Mouse (Mus musculus): ENCODE data around the gene Kcnip2.

Gene Kcnip2

DNA sequence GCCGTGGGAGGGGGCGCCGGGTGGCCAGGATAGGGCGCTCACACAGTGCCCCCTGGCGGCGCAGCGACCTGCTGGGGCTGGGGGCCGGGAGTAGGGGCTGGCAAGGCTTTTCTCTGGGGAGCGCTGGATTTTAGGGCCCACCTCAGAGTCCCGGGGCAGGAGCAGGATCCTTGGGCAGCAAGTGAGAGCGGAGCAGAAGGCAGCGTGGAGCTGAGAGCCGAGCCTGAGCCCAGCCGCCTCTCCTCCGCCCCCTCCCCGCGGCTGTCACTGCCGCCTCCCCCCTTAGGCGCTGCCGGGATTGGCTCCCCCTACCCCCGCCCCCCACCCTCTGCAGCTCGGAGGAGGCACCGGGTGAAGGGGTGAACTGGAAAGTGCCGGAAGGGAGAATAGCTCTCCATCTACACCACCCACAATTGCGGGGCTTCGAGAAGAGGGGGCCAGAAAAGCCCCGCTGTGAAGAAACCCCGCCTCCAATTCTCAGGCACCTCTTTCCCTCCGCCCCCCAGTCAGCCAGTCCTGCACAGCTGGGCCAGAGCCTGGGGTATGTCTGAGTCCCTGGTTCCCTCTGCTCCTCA, at the start of gene Kcnip2:
TSS of gene Kcnip2 (minus strand) at position 231 of the 575 bp plus-strand sequence.
- DNase-seq (ENCODE audit: low read depth, low spot score): no peak

DNA sequence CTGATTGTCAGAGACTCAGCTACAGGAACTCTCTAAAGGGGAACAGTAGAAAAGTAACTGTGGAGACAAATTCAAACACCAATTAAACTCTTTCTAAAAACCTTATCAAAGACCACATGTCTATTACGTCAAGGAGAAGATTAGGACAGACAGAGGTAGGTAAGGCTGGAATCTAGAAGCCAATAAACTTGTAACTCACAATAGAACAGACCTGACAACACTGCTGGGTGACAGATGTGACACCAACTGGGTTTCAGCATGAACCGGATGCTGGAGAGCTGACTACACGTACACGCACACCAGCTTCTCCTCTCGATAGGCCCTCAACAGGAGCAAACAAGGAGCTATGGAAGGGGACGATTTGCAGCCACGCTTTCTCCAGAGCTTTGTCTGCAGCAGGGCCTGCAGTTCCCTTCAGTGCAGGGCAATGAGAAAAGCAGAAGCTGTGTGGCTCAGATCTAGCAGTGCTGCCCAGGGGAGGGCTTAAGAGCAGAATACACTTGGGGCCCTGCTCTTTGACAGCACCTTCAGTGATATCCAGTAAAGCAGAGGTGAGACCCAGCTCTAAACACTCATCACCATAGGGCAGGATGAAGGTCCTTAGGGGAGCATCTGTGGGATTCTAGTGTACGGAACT, 39.5 kb upstream of the Kcnip2 start:
- DNase-seq (ENCODE audit: low read depth, low spot score): no peak

GRCm38 (mm10) chr19:45854521-45854920, 38.7 kb upstream of the Kcnip2 start:
- DNase-seq (ENCODE audit: low read depth, low spot score): no peak

GRCm38 (mm10) chr19:45847733-45848093, 31.9 kb upstream of the Kcnip2 start:
- DNase-seq (ENCODE audit: low read depth, low spot score): no peak

DNA sequence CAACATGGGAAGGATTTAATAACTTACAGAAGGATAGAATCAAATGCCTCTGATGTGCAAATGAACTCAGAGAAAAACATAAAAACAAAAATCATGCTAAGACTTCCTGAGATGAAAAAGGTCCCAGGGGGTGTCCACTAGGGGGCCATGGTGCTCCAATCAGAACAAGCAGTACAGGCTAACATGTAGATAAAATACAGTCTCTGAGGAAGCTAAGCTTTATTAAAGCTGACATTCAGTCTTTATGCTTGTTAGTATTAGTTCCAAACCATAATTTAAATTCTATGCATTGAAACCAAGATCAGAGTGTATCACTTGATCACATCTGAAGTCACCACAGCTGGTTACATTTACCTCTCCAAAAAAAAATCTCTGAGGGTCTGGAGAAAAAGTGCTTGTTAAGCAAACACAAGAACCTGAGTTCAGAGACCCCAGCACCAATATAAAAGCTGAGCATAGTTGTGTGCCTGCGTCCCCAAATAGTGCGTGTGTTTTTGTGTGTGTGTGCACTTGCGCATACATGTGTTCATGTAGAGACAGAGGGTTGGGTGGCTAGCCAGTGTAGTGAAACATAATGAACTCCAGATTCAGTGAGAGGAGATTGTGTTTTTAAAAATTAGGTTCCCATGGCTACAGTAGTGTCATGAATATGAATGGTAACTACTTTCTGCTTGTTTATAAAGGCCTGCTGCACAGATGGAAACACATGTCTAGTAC, 31.3 kb upstream of the Kcnip2 start:
- no peak for DNase-seq (ENCODE audit: low read depth, low spot score)

DNA sequence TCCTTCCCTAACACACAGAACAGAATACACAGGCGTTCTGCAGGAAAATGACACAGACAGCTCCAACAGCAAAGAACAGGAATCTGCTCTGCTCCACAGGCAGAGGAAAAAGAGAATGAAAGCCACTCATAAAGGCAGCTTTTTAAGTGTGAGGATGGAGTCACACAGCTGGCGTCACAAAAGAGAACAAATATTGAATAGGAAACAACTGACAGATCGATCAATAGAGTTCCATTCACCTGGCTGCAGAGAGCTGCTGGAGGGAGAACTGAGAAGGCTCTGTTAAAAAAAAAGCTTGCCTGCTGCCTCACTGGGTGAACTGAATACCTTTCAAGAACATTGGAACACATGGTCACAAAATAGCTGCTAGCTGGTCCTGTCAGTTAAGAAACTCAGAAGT, 28.3 kb upstream of the Kcnip2 start:
- no peak for DNase-seq (ENCODE audit: low read depth, low spot score)

DNA sequence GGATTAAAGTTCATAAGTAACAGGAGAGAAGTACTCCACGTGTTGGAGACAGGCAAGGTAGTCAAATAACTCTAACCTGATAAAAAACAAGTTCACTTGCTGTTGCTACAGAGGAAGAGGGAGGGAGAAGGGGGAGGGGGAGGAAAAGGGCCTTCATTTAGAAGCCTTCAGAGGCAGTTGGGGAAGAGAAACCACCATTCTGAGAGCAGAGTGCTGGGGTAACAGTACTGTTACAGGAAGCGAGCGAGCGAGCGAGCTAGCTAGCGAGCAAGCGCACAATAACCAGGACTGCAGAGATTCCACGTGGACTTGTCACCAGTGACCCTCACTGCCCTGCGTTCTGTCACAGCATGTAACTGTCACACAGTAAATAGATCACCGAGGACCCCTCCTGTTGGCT, 27.6 kb upstream of the Kcnip2 start:
- DNase-seq (ENCODE audit: low read depth, low spot score): no peak

GRCm38 (mm10) chr19:45837050-45837994, 21.5 kb upstream of the Kcnip2 start:
- no peak for DNase-seq (ENCODE audit: low read depth, low spot score)

DNA sequence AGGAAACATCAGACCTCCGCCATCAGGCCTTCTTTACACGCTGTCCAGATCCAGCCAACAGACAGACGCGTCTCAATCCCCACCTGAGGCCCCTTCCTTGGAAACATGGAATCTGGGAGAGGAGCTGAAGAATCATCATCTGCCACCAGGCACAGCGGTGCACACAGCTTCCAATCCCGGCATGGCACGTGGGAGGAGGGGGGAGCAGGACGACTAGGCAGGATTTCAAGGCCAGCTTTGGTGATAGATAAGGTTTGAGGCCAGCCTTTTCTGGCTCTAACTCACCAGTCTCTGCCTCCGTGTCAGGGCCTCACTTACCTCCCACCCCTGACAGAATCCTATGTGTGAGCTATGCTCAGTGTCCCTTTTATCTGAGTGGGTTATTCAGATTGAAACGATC, 19.6 kb upstream of the Kcnip2 start:
- DNase-seq (ENCODE audit: low read depth, low spot score): no peak

- no peak for DNase-seq (ENCODE audit: low read depth, low spot score)
These were observed 17.8 kb upstream of the Kcnip2 start for GRCm38 (mm10) chr19:45833665-45834064.

DNA sequence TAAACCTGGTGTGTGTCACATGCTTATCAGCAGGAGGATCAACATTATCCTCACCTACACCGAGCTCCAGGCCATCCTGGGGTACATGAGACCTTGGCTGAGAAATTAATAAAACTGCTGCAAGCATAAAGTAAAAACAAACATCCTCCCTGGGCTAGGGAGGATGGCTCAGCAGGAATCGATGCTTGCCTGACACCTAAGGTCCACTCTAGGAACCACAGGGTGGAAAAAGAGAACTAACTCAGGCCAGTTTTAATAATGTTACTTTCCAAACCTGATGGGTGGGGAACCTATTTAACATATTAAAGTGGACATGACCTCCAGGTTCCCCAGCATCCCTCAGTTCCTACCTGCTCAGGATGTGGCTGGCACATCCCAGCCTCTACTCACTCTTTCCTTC, 14.8 kb upstream of the Kcnip2 start:
- no peak for DNase-seq (ENCODE audit: low read depth, low spot score)

DNA sequence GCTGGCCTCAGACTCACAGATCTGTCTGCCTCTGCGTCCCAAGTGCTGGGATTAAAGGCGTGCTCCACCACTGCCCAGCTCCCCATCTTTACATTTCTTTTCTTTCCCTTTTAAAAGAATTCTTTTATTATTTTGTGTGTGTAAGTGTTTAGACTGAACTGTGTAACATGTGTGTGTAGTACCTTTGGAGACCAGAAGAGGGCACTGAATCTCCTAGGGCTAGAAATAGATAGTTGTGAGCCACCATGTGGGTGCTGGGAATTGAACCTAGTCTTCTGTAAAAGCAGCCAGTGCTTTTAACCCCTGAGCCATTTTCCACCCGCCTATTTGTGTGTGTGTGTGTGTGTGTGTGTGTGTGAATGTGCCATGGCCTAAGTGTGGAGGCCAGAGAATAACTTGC, 11.9 kb upstream of the Kcnip2 start:
- no peak for DNase-seq (ENCODE audit: low read depth, low spot score)

DNA sequence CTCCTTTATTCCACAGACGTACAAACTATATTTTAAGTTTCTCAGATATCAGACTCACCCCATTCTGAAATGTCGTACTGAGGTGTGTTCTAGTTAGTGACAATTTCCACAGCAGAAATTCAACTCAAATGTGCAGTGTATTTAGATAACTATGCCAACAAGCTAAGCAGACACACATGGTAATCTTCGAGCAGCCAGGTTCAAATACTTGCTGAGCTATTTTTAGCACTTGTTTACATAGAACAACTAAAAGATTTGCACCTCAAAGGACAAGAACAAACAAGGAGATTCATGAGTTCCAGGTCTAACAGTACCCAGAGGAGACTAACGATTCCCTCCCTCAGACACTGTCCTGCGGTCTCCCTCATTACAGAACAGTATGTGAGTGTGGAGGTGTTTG, 11.3 kb upstream of the Kcnip2 start:
- DNase-seq (ENCODE audit: low read depth, low spot score): no peak

DNA sequence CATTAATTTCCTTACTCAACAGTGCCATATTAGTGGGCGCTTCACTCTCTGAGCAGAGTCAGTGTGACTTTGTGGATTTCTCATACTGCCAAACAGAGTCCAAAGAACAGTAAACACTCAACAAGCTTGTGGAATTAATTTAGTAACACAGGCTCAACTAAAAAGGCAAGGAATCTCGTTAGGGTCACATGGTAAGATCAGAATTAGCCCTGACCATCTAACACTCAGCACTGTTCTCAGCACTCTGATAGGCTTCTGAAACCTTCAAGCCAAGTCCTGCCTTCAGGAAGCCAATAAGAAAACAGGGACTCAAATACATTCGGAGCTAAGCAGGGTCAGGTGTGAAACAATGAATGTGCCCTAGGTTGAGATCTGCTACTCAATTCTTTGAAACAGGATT, 10.3 kb upstream of the Kcnip2 start:
- DNase-seq (ENCODE audit: low read depth, low spot score): no peak

GRCm38 (mm10) chr19:45821832-45822231, 6.0 kb upstream of the Kcnip2 start:
- no peak for DNase-seq (ENCODE audit: low read depth, low spot score)

- DNase-seq (ENCODE audit: low read depth, low spot score): no peak
These were observed 2.1 kb upstream of the Kcnip2 start for GRCm38 (mm10) chr19:45817816-45818490.

DNA sequence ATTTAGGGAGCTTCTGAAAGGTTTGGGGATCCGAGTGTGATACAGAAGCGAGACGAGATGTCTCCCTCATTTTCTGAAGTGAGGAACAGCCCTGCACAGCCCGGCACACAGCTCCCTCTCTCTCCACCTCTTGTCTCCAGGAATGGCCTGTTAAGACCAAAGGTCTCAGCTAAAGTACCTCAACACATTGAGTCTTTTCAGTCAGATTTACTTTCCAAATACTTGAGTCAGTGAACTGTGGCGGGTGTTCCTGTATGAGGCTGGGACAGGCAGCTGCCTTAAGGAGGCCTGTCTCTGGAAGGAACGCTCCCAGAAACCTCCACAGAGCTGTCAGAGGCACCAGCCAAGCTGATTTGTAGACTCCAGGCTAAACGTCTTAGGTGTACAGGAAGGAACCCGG, 866 bp upstream of the Kcnip2 start:
- no peak for DNase-seq (ENCODE audit: low read depth, low spot score)

GRCm38 (mm10) chr19:45815170-45815569, 691 bp downstream of the Kcnip2 start:
- no peak for DNase-seq (ENCODE audit: low read depth, low spot score)

GRCm38 (mm10) chr19:45813801-45814200, 2.1 kb downstream of the Kcnip2 start:
- DNase-seq (ENCODE audit: low read depth, low spot score): no peak

- DNase-seq (ENCODE audit: low read depth, low spot score): peak; percentile 45
These were observed 2.6 kb downstream of the Kcnip2 start for GRCm38 (mm10) chr19:45813263-45813662.

DNA sequence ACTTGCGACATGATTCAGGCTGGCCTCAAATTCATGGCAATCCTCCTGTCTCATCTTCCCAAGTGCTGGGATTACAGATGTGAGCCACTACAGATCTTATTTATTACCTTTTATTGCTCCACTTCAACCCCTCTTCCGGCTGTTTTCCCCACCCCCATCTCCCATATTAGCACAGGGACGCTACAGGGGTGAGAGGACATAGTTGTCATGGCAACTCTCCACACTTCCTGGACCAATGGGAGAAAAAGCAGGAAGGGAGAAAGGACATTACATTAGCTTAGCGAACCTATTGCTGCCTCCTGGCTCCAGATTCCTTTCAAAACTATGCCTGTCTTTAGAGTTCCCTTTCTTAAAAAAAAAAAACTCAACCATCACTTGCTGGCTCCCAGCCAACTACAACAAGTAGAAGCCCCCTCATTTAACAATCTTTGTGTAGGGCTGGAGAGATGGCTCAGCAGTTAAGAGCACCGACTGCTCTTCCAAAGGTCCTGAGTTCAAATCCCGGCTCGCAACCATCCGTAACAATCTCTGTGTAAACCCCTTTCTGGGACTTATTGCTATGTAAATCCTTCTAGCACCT, 3.1 kb downstream of the Kcnip2 start:
- DNase-seq (ENCODE audit: low read depth, low spot score): peak; percentile 32
